ENCODE assay signal across 29 mouse cellular contexts in the genomic region with DNA sequence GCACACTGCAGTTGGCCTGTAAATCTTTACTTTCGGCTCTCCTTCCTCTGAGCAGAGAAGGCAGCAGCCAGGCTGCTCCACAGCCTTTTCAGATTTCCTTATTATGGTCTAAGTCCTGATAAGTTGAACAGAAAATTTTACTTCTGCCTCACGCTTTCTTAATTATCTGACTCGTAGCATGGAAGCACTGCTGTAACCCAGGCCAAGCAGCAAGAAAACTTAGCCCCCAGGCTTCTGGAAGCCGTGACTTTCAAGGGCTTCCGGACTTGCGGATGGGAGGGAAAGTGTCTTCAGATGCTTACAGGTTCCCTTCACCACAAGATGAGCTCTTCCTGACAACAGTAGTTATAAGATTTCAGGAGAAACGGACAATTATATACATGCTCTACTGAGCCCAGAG. TPM values are rescaled to one million over a fixed set of nuclear protein-coding genes. Genes with fewer than 3 reads are reported as not detected.
A peak's percentile ranks its signal among the peaks of the same experiment; 100 is the strongest.
DNase-seq lines count a peak whose midpoint lies in the region; ATAC-seq and TF ChIP-seq lines count a peak whose summit lies in the region.
"Had no signal": no experiment of that assay in that cellular context is flagged by ENCODE, and none has a peak within 500 bp of the region (broad histone marks: within the 10 kb centered on the region; RNA-seq: fewer than 3 reads in every experiment).

No protein-coding gene starts in this region.

- peaks cover 19% of the 10 kb centered on the region for H3K4me1 ChIP-seq in forebrain, embryonic 13.5 days
- H3K4me1 ChIP-seq in forebrain, embryonic 16.5 days (replicated peaks; ENCODE audit: control insufficient read depth, insufficient read depth, low read length): peaks cover 4% of the 10 kb centered on the region; the same call in 1 of the 2 replicates
- H3K4me1 ChIP-seq in hindbrain, embryonic 10.5 days (replicated peaks): peaks cover 8% of the 10 kb centered on the region; the same call in 1 of the 2 replicates
- peaks cover 4% of the 10 kb centered on the region; the same call in 1 of the 2 replicates for H3K4me1 ChIP-seq in hindbrain, embryonic 14.5 days (replicated peaks; ENCODE audit: control insufficient read depth, insufficient read depth, low read length)
- H3K4me1 ChIP-seq in midbrain, embryonic 12.5 days: peaks cover 10% of the 10 kb centered on the region
- no peaks in the 10 kb centered on the region for H3K4me1 ChIP-seq in midbrain, postnatal 0 days (ENCODE audit: insufficient read depth, low read length)
- H3K4me1 ChIP-seq in MEL (ENCODE audit: control insufficient read depth in 1 of 2, insufficient read depth in 2 of 2, low read length in 2 of 2): peaks cover 18 to 30% of the 10 kb centered on the region in 2 experiments
- H3K4me1 ChIP-seq: limb, embryonic 12.5 days; liver, embryonic 15.5 days; stomach, embryonic 15.5 days had no signal

- 0 out of 2 replicates have a peak, but pooled peaks have one; percentile 21 for ATAC-seq in forebrain, embryonic 13.5 days
- ATAC-seq in forebrain, embryonic 16.5 days: no peak
- ATAC-seq in hindbrain, embryonic 14.5 days (ENCODE audit: low FRiP score): no peak
- no peak for ATAC-seq in midbrain, embryonic 12.5 days (ENCODE audit: low FRiP score, low read depth)
- no peak for ATAC-seq in midbrain, postnatal 0 days (ENCODE audit: low FRiP score)
- ATAC-seq: CD4-positive, CD25-positive, alpha-beta regulatory T cell, adult 4 months; inflammation-experienced regulatory T-cells, adult 6 months had no signal

- no peak for TF ChIP-seq RAD21 in MEL (IDR thresholded peaks at IDR 0.05; ENCODE audit: low read depth, low read length)

- no peaks in the 10 kb centered on the region for H3K9me3 ChIP-seq in forebrain, embryonic 13.5 days (replicated peaks)
- H3K9me3 ChIP-seq in forebrain, embryonic 16.5 days (ENCODE audit: control insufficient read depth, low read length): no peaks in the 10 kb centered on the region
- H3K9me3 ChIP-seq in hindbrain, embryonic 10.5 days: no peaks in the 10 kb centered on the region
- H3K9me3 ChIP-seq in hindbrain, embryonic 14.5 days (ENCODE audit: control insufficient read depth, low read length): no peaks in the 10 kb centered on the region
- no peaks in the 10 kb centered on the region for H3K9me3 ChIP-seq in midbrain, embryonic 12.5 days
- no peaks in the 10 kb centered on the region for H3K9me3 ChIP-seq in midbrain, postnatal 0 days (ENCODE audit: low read length)
- no peaks in the 10 kb centered on the region for H3K9me3 ChIP-seq in MEL (replicated peaks; ENCODE audit: insufficient read depth, low read length)
- H3K9me3 ChIP-seq: hindbrain, embryonic 13.5 days; limb, embryonic 12.5 days; liver, embryonic 15.5 days; stomach, embryonic 15.5 days had no signal

- H3K9ac ChIP-seq in forebrain, embryonic 13.5 days: no peak overlapping the region
- no peak overlapping the region for H3K9ac ChIP-seq in forebrain, embryonic 16.5 days (replicated peaks; ENCODE audit: low read depth, low read length)
- no peak overlapping the region for H3K9ac ChIP-seq in hindbrain, embryonic 14.5 days
- no peak overlapping the region for H3K9ac ChIP-seq in midbrain, embryonic 12.5 days (replicated peaks)
- H3K9ac ChIP-seq in midbrain, postnatal 0 days (replicated peaks; ENCODE audit: low read length, poor library complexity, severe bottlenecking): no peak overlapping the region
- peak overlapping the region; percentile 60 for H3K9ac ChIP-seq in MEL (ENCODE audit: control insufficient read depth, low read depth, low read length, poor library complexity, severe bottlenecking)
- H3K9ac ChIP-seq: hindbrain, embryonic 13.5 days; limb, embryonic 12.5 days; liver, embryonic 15.5 days; lung, embryonic 14.5 days; stomach, embryonic 15.5 days had no signal

- H3K27me3 ChIP-seq in forebrain, embryonic 13.5 days: no peaks in the 10 kb centered on the region
- no peaks in the 10 kb centered on the region for H3K27me3 ChIP-seq in forebrain, embryonic 16.5 days (replicated peaks; ENCODE audit: control insufficient read depth, insufficient read depth, low read length)
- no peaks in the 10 kb centered on the region for H3K27me3 ChIP-seq in hindbrain, embryonic 10.5 days (ENCODE audit: insufficient read depth, poor library complexity, severe bottlenecking)
- no peaks in the 10 kb centered on the region for H3K27me3 ChIP-seq in hindbrain, embryonic 14.5 days (ENCODE audit: control insufficient read depth, insufficient read depth, low read length)
- H3K27me3 ChIP-seq in midbrain, embryonic 12.5 days: no peaks in the 10 kb centered on the region
- H3K27me3 ChIP-seq in midbrain, postnatal 0 days (ENCODE audit: insufficient read depth, low read length): no peaks in the 10 kb centered on the region
- no peaks in the 10 kb centered on the region for H3K27me3 ChIP-seq in MEL (ENCODE audit: control insufficient read depth in 1 of 2, insufficient read depth in 2 of 2, low read length in 2 of 2)
- H3K27me3 ChIP-seq: hindbrain, embryonic 13.5 days; limb, embryonic 12.5 days; liver, embryonic 15.5 days; stomach, embryonic 15.5 days had no signal

- TF ChIP-seq CTCF in midbrain, postnatal 0 days (IDR thresholded peaks at IDR 0.05): no peak
- TF ChIP-seq CTCF in MEL (IDR thresholded peaks at IDR 0.05 in 2 of 3, conservative IDR thresholded peaks at IDR 0.05 in 1 of 3; ENCODE audit: control insufficient read depth in 1 of 3, insufficient read depth in 1 of 3, low read depth in 2 of 3, low read length in 3 of 3, poor library complexity in 1 of 3, severe bottlenecking in 1 of 3): no peak

- H3K27ac ChIP-seq in forebrain, embryonic 13.5 days: no peak overlapping the region
- no peak overlapping the region for H3K27ac ChIP-seq in forebrain, embryonic 16.5 days (ENCODE audit: low read length)
- H3K27ac ChIP-seq in hindbrain, embryonic 10.5 days: peak overlapping the region; percentile 50
- H3K27ac ChIP-seq in hindbrain, embryonic 14.5 days: no peak overlapping the region
- H3K27ac ChIP-seq in midbrain, embryonic 12.5 days (replicated peaks): peak overlapping the region; percentile 49; the same call in 1 of the 2 replicates
- H3K27ac ChIP-seq in midbrain, postnatal 0 days (ENCODE audit: low read depth, low read length): no peak overlapping the region
- H3K27ac ChIP-seq in MEL (ENCODE audit: control insufficient read depth, low read depth, low read length): peak overlapping the region; percentile 94
- H3K27ac ChIP-seq: gastrocnemius, adult 2 months; hindbrain, embryonic 13.5 days; left cerebral cortex, adult 2 months; limb, embryonic 12.5 days; liver, embryonic 15.5 days; stomach, embryonic 15.5 days had no signal

- no peak overlapping the region for H3K4me3 ChIP-seq in forebrain, embryonic 13.5 days
- no peak overlapping the region for H3K4me3 ChIP-seq in forebrain, embryonic 16.5 days (replicated peaks; ENCODE audit: low read length)
- H3K4me3 ChIP-seq in hindbrain, embryonic 10.5 days: no peak overlapping the region
- H3K4me3 ChIP-seq in hindbrain, embryonic 14.5 days (replicated peaks; ENCODE audit: low read length): no peak overlapping the region
- no peak overlapping the region for H3K4me3 ChIP-seq in midbrain, embryonic 12.5 days
- H3K4me3 ChIP-seq in midbrain, postnatal 0 days (ENCODE audit: low read depth, low read length): no peak overlapping the region
- peak overlapping the region; percentile 57 for H3K4me3 ChIP-seq in MEL (ENCODE audit: control insufficient read depth in 1 of 2, insufficient read depth in 1 of 2, low read depth in 2 of 2, low read length in 2 of 2)
- H3K4me3 ChIP-seq: erythroblast, embryonic 14.5 days; gastrocnemius, adult 2 months; hindbrain, embryonic 13.5 days; left cerebral cortex, adult 2 months; limb, embryonic 12.5 days; liver, embryonic 15.5 days; stomach, embryonic 15.5 days had no signal

- no peak overlapping the region for H3K4me2 ChIP-seq in forebrain, embryonic 13.5 days
- no peak overlapping the region for H3K4me2 ChIP-seq in forebrain, embryonic 16.5 days (ENCODE audit: low read length)
- H3K4me2 ChIP-seq in hindbrain, embryonic 14.5 days (replicated peaks): no peak overlapping the region
- no peak overlapping the region; the same call in 1 of the 2 replicates for H3K4me2 ChIP-seq in midbrain, embryonic 12.5 days (replicated peaks)
- H3K4me2 ChIP-seq in midbrain, postnatal 0 days (ENCODE audit: low read depth, low read length, poor library complexity, severe bottlenecking): no peak overlapping the region
- H3K4me2 ChIP-seq: hindbrain, embryonic 13.5 days; limb, embryonic 12.5 days; liver, embryonic 15.5 days; lung, embryonic 14.5 days; stomach, embryonic 15.5 days had no signal

- TF ChIP-seq POLR2A in MEL (IDR thresholded peaks at IDR 0.05; ENCODE audit: control insufficient read depth in 1 of 2, insufficient read depth in 1 of 2, low read depth in 1 of 2, low read length in 2 of 2, poor library complexity in 1 of 2): no peak

- whole genome bisulfite sequencing in forebrain, embryonic 13.5 days: 69% methylated on average over 7 of the region's 7 CpGs
- WGBS in forebrain, embryonic 16.5 days: 70% methylated on average over 7 of the region's 7 CpGs
- WGBS in hindbrain, embryonic 10.5 days: 78% methylated on average over 7 of the region's 7 CpGs
- 72% methylated on average over 7 of the region's 7 CpGs for WGBS in hindbrain, embryonic 14.5 days
- WGBS in midbrain, embryonic 12.5 days: 78% methylated on average over 7 of the region's 7 CpGs
- WGBS in midbrain, postnatal 0 days: 66% methylated on average over 7 of the region's 7 CpGs

- no peaks in the 10 kb centered on the region for H3K36me3 ChIP-seq in forebrain, embryonic 13.5 days (ENCODE audit: poor library complexity, severe bottlenecking)
- no peaks in the 10 kb centered on the region for H3K36me3 ChIP-seq in forebrain, embryonic 16.5 days (ENCODE audit: control insufficient read depth, insufficient read depth)
- no peaks in the 10 kb centered on the region for H3K36me3 ChIP-seq in hindbrain, embryonic 10.5 days
- H3K36me3 ChIP-seq in hindbrain, embryonic 14.5 days (replicated peaks; ENCODE audit: control insufficient read depth, insufficient read depth): no peaks in the 10 kb centered on the region
- no peaks in the 10 kb centered on the region for H3K36me3 ChIP-seq in midbrain, embryonic 12.5 days
- H3K36me3 ChIP-seq in midbrain, postnatal 0 days (ENCODE audit: insufficient read depth, low read length): no peaks in the 10 kb centered on the region
- H3K36me3 ChIP-seq in MEL (ENCODE audit: control insufficient read depth in 1 of 2, insufficient read depth in 2 of 2, low read length in 2 of 2): peaks cover 0 to 27% of the 10 kb centered on the region in 2 experiments; a peak in 2 of 4 replicates
- H3K36me3 ChIP-seq: hindbrain, embryonic 13.5 days; limb, embryonic 12.5 days; liver, embryonic 15.5 days; stomach, embryonic 15.5 days had no signal

- no peaks in the 10 kb centered on the region; the same call in 1 of the 2 replicates for H3K79me2 ChIP-seq in MEL (ENCODE audit: control insufficient read depth, insufficient read depth, low read length, poor library complexity)

- DNase-seq in hindbrain, embryonic 10.5 days (ENCODE audit: low spot score): no peak
- no peak for DNase-seq in hindbrain, embryonic 14.5 days (ENCODE audit: low spot score)
- DNase-seq in midbrain, postnatal 0 days (ENCODE audit: low spot score): no peak
- DNase-seq in MEL (ENCODE audit: low read depth, low spot score): peak; percentile 69
- no peak for DNase-seq in c-Kit-positive CD71-positive TER-119-positive erythroid progenitor cells, embryonic 14.5 days (ENCODE audit: low spot score)
- DNase-seq: adrenal gland, adult 8-10 months; cerebellum, adult 11-12 months; cerebellum, adult 9-11 months; gastrocnemius, adult 2 months; gastrocnemius, postnatal 36 days; heart, postnatal 14 days; kidney, adult 11 months; kidney, postnatal 14 days; lung, embryonic 14.5 days; lung, postnatal 14 days; retina, postnatal 1 day; right cerebral cortex, postnatal 14 days had no signal

- TF ChIP-seq EP300 in MEL (IDR thresholded peaks at IDR 0.05; ENCODE audit: low read depth in 1 of 2, low read length in 2 of 2): no peak

RNA-seq across cellular contexts. Expression of a gene that starts 29.7 kb away (rescaled TPM):
- 7.8 and 10.5 TPM in 2 replicates for polyA plus RNA-seq in forebrain, embryonic 13.5 days (2015; fragmentation: Nextera tagmentation; extraction: Ambion mirVana)
- 16.6 and 17.1 TPM in 2 replicates for polyA plus RNA-seq in forebrain, embryonic 16.5 days (2015; fragmentation: Nextera tagmentation; extraction: Ambion mirVana)
- polyA plus RNA-seq in hindbrain, embryonic 10.5 days (2016; fragmentation: Nextera tagmentation; extraction: Ambion mirVana): 6.8 and 8.3 TPM in 2 replicates
- 16.4 and 17.6 TPM in 2 replicates for polyA plus RNA-seq in hindbrain, embryonic 14.5 days (2014; fragmentation: Nextera tagmentation; extraction: Ambion mirVana)
- polyA plus RNA-seq in midbrain, embryonic 12.5 days (2016; fragmentation: Nextera tagmentation; extraction: Ambion mirVana): 10.7 and 14.2 TPM in 2 replicates
- total RNA-seq in midbrain, postnatal 0 days (2014; rRNA removed): 23.1 and 28.6 TPM in 2 replicates
- polyA plus RNA-seq in midbrain, postnatal 0 days (2015; fragmentation: Nextera tagmentation; extraction: Ambion mirVana): 14.5 and 17.3 TPM in 2 replicates
- total RNA-seq in MEL (2012; rRNA removed): 0.96 and 1.2 TPM in 2 replicates
- polyA plus RNA-seq in MEL (2012; ENCODE audit: insufficient read depth in 1 of 2, insufficient read length in 2 of 2, low read depth in 1 of 2, low replicate concordance in 2 of 2, missing spikeins in 1 of 2): 1 to 10 TPM in 1 of 2 experiments, not detected in 1; 6.1 TPM
- polyA plus RNA-seq: erythroblast, embryonic 14.5 days; small intestine, adult 2 months had no signal

Comparison
In these comparisons a context has a peak if more than half of its experiments do, and no peak if none do; other contexts are left out.
1. H3K27ac ChIP-seq: peak in hindbrain, embryonic 10.5 days (single experiment), midbrain, embryonic 12.5 days (single experiment) and MEL (single experiment); none in forebrain, embryonic 13.5 days (single experiment), forebrain, embryonic 16.5 days (single experiment), hindbrain, embryonic 14.5 days (single experiment) and midbrain, postnatal 0 days (single experiment).
2. H3K4me3 ChIP-seq: peak in MEL (2 of 2); none in forebrain, embryonic 13.5 days (single experiment), forebrain, embryonic 16.5 days (single experiment), hindbrain, embryonic 10.5 days (single experiment), hindbrain, embryonic 14.5 days (single experiment), midbrain, embryonic 12.5 days (single experiment) and midbrain, postnatal 0 days (single experiment).